Mouse (Mus musculus) thymus, postnatal 4 days (tissue): ENCODE results near the gene Tnrc6b.

ENCODE experiments used
- DNase-seq: peaks from one replicate; pipeline ENCODE4 v3.0.0; 2021

The Tnrc6b gene

GRCm38 (mm10) chr15:80983264-80983663 is 272.2 kb downstream of the Tnrc6b start:
- no peak for DNase-seq

- no peak for DNase-seq
Measured at GRCm38 (mm10) chr15:80988331-80988730, 277.2 kb downstream of the Tnrc6b start.

GRCm38 (mm10) chr15:80989712-80990111 is 278.6 kb downstream of the Tnrc6b start:
- no peak for DNase-seq
